Mouse (Mus musculus) G1E (cell line): Measurements from ENCODE around the gene Ngly1. TPM values are rescaled to one million over a fixed set of nuclear protein-coding genes. Genes with fewer than 3 reads are reported as not detected.

Experiments used
- ATAC-seq: 2 replicates; pipeline ENCODE4 v1.8.0; 2016; ENCODE audit warnings: mild to moderate bottlenecking; ENCODE audit not compliant: insufficient number of reproducible peaks, poor library complexity, low FRiP score, severe bottlenecking; ENCODE audit errors: extremely low read depth
- DNase-seq: peaks from one replicate; pipeline ENCODE4 v3.0.0; 2012; ENCODE audit warnings: low spot score
- H3K27me3 ChIP-seq: 2 replicates; pipeline ENCODE4 v1.6.1; 2012; ENCODE audit warnings: mild to moderate bottlenecking, low read length, inconsistent platforms; ENCODE audit not compliant: insufficient read depth
- H3K36me3 ChIP-seq: replicated peaks from 2 replicates; pipeline ENCODE3; 2012; ENCODE audit warnings: mild to moderate bottlenecking, inconsistent platforms
- H3K4me1 ChIP-seq: 2 replicates; pipeline ENCODE4 v1.6.1; 2012; ENCODE audit warnings: low read depth, low read length, inconsistent platforms, mixed read lengths; ENCODE audit not compliant: insufficient read depth
- H3K4me3 ChIP-seq: 2 replicates; pipeline ENCODE4 v1.5.1; 2012; ENCODE audit warnings: low read depth, mild to moderate bottlenecking, inconsistent platforms, low read length, moderate library complexity, mixed read lengths
- H3K9me3 ChIP-seq: replicated peaks from 2 replicates; pipeline ENCODE4 v1.6.1; 2012; ENCODE audit warnings: inconsistent platforms
- CTCF ChIP-seq: IDR thresholded peaks from 2 replicates; pipeline ENCODE4 v1.5.1; 2012; ENCODE audit warnings: low read depth, low read length, inconsistent platforms, mixed read lengths
- GATA1 ChIP-seq: IDR thresholded peaks from 2 replicates; pipeline ENCODE4 v1.6.1; 2012; ENCODE audit warnings: borderline replicate concordance, low read length, inconsistent platforms, mixed read lengths
- GATA2 ChIP-seq: IDR thresholded peaks from 2 replicates; pipeline ENCODE4 v1.6.1; 2012; ENCODE audit warnings: low read depth, low read length, inconsistent platforms, borderline replicate concordance
- POLR2AphosphoS5 ChIP-seq: IDR thresholded peaks from 2 replicates; pipeline ENCODE4 v1.6.1; 2012; ENCODE audit warnings: low read depth, low read length, inconsistent platforms; ENCODE audit not compliant: insufficient replicate concordance
- TAL1 ChIP-seq: conservative IDR thresholded peaks from 2 replicates; pipeline ENCODE4 v1.6.1; 2012; ENCODE audit warnings: low read depth, low read length, inconsistent platforms, mixed read lengths
- polyA plus RNA-seq: library from polyadenylated mRNA; stranded (reverse); fragments of >175 nt; gene quantifications from 2 replicates; pipeline ENCODE4 v1.2.3, GENCODE M21; 2012
- total RNA-seq, 2 experiments: library from RNA; stranded (forward) in 1 of 2; stranded (reverse) in 1 of 2; fragments of 200-1000 nt in 1 of 2; fragments of >200 nt in 1 of 2; fragmentation: Nextera tagmentation in 1 of 2; gene quantifications; 2 replicates each; pipeline ENCODE4 v1.2.3; 2014 to 2017

Gene Ngly1
- total and polyA plus RNA-seq, 3 experiments: 47.1 to 275 (median 48.2) TPM

DNA sequence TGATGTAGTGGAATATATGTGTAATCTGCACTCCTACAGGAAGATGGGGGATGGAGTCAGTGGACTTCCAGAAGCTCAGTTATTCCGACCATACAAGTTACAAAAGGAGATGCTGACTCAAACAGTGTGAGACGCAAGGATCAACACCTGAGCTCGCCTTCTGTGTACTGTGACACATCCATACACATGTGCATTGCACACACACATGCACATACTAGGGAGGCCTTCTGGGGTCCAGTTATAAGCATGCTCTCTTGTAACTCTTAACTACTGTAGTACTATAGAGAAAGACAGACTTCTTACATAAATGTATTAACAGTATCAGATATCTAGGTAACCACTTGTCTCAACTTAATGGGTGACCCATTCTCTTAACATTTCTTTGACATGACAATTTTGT, 24.6 kb downstream of the Ngly1 start:
- Histone ChIP-seq H3K36me3 (peaks cover 44% of the 10 kb centered on the region), H3K27me3 (no peaks in the 10 kb centered on the region), H3K4me1 (peaks cover 3% of the 10 kb centered on the region), H3K9me3 (no peaks in the 10 kb centered on the region), H3K4me3 (no peak overlapping the region)
- DNase-seq (no peak), ATAC-seq (no peak)
- TF ChIP-seq POLR2AphosphoS5 (no peak), GATA1 (no peak), CTCF (no peak), TAL1 (no peak), GATA2 (no peak)

DNA sequence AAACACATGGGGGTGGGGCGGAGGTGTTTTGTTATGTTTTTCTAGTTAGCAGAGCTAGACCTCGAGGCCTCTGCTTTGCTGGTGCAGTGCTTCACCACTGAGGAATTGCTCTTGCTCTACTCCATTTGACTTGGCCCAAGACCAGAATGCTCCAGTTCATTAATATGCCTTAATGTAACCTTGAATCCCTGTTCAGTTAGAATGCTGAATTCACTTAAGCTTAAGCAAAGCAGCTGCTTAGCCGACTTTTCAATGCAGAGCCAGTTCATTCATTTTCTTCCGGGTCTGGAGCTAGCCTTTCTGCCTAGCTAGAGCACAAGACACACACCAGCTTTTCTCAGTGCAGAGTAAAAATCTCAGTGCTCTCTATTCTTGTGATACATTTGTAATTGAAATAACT, 30.1 kb downstream of the Ngly1 start:
- no peak for ATAC-seq
- no peak for DNase-seq
- Histone ChIP-seq H3K4me3 (no peak overlapping the region), H3K36me3 (peaks cover 39% of the 10 kb centered on the region), H3K4me1 (no peaks in the 10 kb centered on the region), H3K27me3 (no peaks in the 10 kb centered on the region), H3K9me3 (no peaks in the 10 kb centered on the region)
- no peak for TF ChIP-seq POLR2AphosphoS5

- Histone ChIP-seq H3K27me3 (no peaks in the 10 kb centered on the region), H3K4me1 (no peaks in the 10 kb centered on the region), H3K4me3 (no peak overlapping the region), H3K9me3 (no peaks in the 10 kb centered on the region), H3K36me3 (peaks cover 35% of the 10 kb centered on the region)
- no peak for TF ChIP-seq CTCF
- no peak for TF ChIP-seq TAL1
- TF ChIP-seq POLR2AphosphoS5: no peak
- no peak for TF ChIP-seq GATA2
- TF ChIP-seq GATA1: no peak
- no peak for DNase-seq
- ATAC-seq: no peak
Observed at GRCm38 (mm10) chr14:16283966-16284365, 34.9 kb downstream of the Ngly1 start.

GRCm38 (mm10) chr14:16292371-16292770, 43.3 kb downstream of the Ngly1 start:
- Histone ChIP-seq H3K4me3 (no peak overlapping the region), H3K36me3 (peaks cover 61% of the 10 kb centered on the region), H3K4me1 (no peaks in the 10 kb centered on the region), H3K27me3 (no peaks in the 10 kb centered on the region), H3K9me3 (no peaks in the 10 kb centered on the region)
- DNase-seq (no peak), ATAC-seq (no peak)
- TF ChIP-seq CTCF: no peak
- TF ChIP-seq POLR2AphosphoS5: no peak
- TF ChIP-seq TAL1: no peak
- TF ChIP-seq GATA1: no peak
- TF ChIP-seq GATA2: no peak

- DNase-seq (no peak), ATAC-seq (no peak)
- TF ChIP-seq GATA1: no peak
- no peak for TF ChIP-seq TAL1
- TF ChIP-seq POLR2AphosphoS5: no peak
- TF ChIP-seq CTCF: no peak
- TF ChIP-seq GATA2: no peak
- H3K4me1 ChIP-seq: no peaks in the 10 kb centered on the region
- H3K27me3 ChIP-seq: no peaks in the 10 kb centered on the region
- peaks cover 68% of the 10 kb centered on the region for H3K36me3 ChIP-seq
- H3K9me3 ChIP-seq: no peaks in the 10 kb centered on the region
- no peak overlapping the region for H3K4me3 ChIP-seq
Observed at GRCm38 (mm10) chr14:16293015-16293414, 43.9 kb downstream of the Ngly1 start.

DNA sequence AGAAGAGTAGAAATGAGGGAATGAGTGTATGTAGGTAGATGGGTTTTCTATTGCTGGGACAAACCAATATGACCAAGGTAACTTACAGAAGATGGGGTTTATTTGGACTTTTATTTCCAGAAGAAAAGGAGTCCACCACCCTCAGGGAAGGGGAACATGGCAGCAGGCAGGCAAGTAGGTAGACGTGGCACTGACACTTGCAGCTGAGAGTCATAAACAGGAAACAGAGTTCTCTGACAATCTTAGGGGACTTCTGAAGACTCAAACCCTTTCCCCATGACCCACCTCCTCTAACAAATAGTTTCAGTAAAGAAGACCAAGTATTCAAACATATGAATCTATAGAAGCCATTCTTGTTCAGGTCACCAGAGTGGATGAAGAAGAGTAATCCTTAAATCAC, 44.8 kb downstream of the Ngly1 start:
- ATAC-seq: no peak
- no peak for DNase-seq
- no peaks in the 10 kb centered on the region for H3K9me3 ChIP-seq
- TF ChIP-seq TAL1 (no peak), CTCF (no peak), GATA2 (no peak), POLR2AphosphoS5 (no peak), GATA1 (no peak)
- no peaks in the 10 kb centered on the region for H3K27me3 ChIP-seq
- H3K4me3 ChIP-seq: no peak overlapping the region
- H3K4me1 ChIP-seq: no peaks in the 10 kb centered on the region
- H3K36me3 ChIP-seq: peaks cover 65% of the 10 kb centered on the region

DNA sequence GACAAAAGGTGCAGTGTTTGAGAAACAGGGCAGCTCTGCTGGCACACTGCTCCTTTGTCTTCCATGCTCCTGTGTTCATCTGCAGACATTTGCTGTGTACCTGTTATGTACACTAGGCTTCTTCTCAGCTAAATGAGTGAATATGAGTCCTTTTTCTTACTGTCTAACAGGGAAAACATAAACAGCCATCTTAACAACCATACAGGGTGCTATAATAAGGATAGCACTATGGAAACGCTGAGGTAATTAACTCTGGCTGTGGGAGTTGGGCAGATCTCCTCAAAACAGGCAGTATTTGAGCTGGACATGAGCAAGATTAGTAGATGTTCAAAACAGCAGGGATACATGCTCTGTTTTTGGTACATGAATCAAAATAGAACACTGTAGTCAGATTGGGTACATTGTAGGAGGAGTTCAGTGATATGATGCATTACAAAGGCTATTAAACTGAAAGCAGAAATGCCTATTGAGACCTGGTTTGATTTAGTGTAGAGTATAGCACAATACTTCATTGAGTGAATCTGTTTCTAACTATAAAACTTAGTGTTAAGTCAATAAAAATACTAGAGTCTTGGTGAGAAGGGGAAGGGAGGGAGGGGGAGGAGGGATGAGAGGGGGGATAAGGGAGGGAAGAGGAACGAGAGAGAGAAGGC, 47.9 kb downstream of the Ngly1 start:
- H3K27me3 ChIP-seq: no peaks in the 10 kb centered on the region
- ATAC-seq (no peak), DNase-seq (no peak)
- H3K9me3 ChIP-seq: no peaks in the 10 kb centered on the region
- peaks cover 50% of the 10 kb centered on the region for H3K36me3 ChIP-seq
- TF ChIP-seq GATA2: no peak
- TF ChIP-seq POLR2AphosphoS5: no peak
- TF ChIP-seq CTCF: no peak
- TF ChIP-seq TAL1: no peak
- TF ChIP-seq GATA1: no peak
- H3K4me1 ChIP-seq: no peaks in the 10 kb centered on the region
- H3K4me3 ChIP-seq: no peak overlapping the region
